Mouse (Mus musculus): Measurements from ENCODE around the gene Arhgap31.

Arhgap31 gene

DNA sequence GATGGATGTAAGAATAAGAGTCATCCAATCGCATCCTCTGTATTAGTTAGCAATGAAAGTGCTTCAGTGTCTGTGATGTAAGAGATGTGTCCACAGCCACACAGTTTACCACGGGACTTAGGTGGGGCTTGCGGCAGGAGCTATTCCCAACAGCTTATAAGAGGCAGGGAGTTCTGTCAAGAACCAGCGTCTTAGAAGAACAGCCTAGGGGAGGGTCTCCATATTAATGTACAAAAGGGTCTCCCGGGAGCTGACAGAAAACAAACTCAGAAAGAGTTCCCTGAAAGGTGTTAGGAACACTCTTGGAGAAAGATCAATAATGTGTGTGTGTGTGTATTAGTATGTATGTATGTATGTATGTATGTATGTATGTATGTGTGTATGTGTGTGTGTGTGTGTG lies 60.4 kb downstream of the Arhgap31 start:
- no peak for DNase-seq (ENCODE audit: low spot score in 2 of 2)

- no peak for DNase-seq (ENCODE audit: low spot score in 2 of 2)
Observed at GRCm38 (mm10) chr16:38651721-38652231, 61.3 kb downstream of the Arhgap31 start.

GRCm38 (mm10) chr16:38651306-38651705 lies 61.8 kb downstream of the Arhgap31 start:
- no peak for DNase-seq (ENCODE audit: low spot score in 2 of 2)

DNA sequence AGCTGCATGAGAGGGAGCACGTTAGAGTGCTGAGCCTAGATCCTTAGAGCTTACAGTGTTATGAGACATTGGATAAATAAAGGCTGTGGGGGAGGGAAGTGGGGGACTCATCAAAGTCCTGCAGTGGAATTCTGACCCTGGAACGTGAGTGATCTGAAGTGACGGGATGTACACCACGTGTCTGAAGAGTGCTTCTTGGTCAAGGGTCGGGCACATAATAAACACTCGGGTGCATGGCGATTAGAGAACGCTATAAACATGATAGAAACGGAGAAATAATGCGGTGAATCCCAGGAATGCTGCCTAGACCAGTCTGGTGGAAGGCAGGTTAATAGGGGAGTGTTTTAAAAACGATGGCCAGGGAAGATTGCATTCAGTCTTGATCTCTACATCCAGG lies 63.6 kb downstream of the Arhgap31 start:
- DNase-seq (ENCODE audit: low spot score in 2 of 2): no peak

GRCm38 (mm10) chr16:38648783-38649430 lies 64.2 kb downstream of the Arhgap31 start:
- DNase-seq (ENCODE audit: low spot score in 2 of 2): no peak

DNA sequence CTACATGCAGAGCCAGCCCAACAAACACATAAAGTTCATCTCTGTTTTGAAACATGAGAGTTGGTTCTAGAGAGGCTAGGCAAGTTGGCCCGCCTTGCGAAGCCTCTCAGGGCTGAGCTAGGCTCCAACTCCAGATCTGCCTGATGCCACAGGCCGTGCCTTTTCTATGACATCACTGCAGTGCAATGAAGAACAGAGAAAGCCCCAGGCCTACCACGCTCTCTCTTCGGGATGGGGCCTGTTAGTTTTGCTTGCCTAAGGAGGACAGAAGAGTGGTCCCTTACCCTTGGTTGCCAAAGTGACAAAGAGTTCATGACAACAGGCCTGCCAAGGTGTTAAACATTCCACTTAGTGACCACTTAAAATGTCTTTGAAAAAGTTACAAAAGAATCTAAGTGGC lies 64.9 kb downstream of the Arhgap31 start:
- no peak for DNase-seq (ENCODE audit: low spot score in 2 of 2)

DNA sequence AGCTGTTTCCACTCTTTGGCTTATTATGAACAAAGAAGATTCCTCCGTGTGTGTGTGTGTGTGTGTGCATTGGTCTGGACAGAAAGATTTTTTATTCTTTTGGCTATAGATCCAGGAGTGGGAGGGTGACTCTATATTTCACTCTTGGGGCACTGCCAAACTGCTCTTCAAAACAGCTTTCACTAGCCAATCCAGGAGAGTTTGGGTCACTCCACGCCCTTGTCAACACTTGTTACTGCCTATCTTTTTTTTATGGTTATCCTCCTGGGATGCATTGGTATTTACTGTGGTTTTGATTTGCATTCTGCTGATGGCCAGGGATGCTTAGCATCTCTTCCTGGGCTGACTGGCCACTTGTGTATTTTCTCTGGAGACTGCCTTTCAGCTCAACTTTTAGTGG lies 68.6 kb downstream of the Arhgap31 start:
- no peak for DNase-seq (ENCODE audit: low spot score in 2 of 2)

GRCm38 (mm10) chr16:38637085-38637484 lies 76.0 kb downstream of the Arhgap31 start:
- no peak for DNase-seq (ENCODE audit: low spot score in 2 of 2)

DNA sequence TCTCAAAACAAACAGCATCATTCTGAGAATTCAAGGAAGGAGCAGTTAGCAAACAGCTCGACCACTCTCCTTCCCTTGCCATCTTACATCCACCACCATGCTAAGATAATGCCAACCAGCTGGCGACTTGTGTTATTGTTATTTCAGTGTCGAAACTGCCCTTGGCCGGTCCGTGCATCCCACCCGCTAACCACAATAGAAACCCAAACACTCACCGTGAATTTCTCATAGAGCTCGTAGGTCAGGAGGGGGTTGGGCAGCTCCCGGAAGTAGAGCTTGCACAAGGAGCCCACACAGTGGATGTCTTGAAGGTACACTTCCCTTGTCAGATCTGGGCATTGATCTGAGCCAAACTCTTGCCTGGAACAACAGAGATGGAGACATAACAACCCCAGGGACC lies 76.4 kb downstream of the Arhgap31 start:
- no peak for DNase-seq (ENCODE audit: low spot score in 2 of 2)

DNA sequence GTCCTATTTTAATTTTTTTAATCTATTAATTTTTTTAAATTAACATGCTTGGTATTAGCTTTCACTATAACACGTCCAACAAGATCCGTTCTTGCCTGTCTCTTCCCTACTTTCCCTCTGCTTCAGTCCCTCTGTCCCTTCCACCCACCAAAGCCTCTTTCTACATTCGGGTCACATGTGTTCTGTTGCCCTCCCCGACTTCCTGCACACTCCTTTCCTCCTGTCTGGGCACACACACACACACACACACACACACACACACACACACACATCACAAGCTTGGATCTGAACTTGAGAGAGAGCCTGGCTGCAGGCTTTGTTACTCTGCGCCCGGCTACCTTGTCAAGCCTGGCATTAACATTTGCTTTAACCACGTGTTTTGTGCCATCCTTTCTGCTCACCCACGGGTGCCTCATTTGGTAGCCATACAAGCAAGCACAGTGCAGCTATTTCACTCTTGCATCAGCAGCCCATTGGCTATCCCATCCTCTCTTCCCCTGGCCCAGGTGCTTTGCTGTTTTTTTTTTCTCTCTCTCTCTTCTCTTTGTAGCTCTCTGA lies 77.2 kb downstream of the Arhgap31 start:
- DNase-seq (ENCODE audit: low spot score in 2 of 2): no peak

- DNase-seq (ENCODE audit: low spot score in 2 of 2): peak; percentile 29 to 49
Observed at GRCm38 (mm10) chr16:38632147-38632546, 80.9 kb downstream of the Arhgap31 start.

GRCm38 (mm10) chr16:38625811-38626369 lies 87.2 kb downstream of the Arhgap31 start:
- no peak for DNase-seq (ENCODE audit: low spot score in 2 of 2)

GRCm38 (mm10) chr16:38625411-38625810 lies 87.7 kb downstream of the Arhgap31 start:
- DNase-seq (ENCODE audit: low spot score in 2 of 2): no peak

GRCm38 (mm10) chr16:38624303-38624702 lies 88.8 kb downstream of the Arhgap31 start:
- DNase-seq (ENCODE audit: low spot score in 2 of 2): no peak

GRCm38 (mm10) chr16:38622283-38622682 lies 90.8 kb downstream of the Arhgap31 start:
- no peak for DNase-seq (ENCODE audit: low spot score in 2 of 2)

DNA sequence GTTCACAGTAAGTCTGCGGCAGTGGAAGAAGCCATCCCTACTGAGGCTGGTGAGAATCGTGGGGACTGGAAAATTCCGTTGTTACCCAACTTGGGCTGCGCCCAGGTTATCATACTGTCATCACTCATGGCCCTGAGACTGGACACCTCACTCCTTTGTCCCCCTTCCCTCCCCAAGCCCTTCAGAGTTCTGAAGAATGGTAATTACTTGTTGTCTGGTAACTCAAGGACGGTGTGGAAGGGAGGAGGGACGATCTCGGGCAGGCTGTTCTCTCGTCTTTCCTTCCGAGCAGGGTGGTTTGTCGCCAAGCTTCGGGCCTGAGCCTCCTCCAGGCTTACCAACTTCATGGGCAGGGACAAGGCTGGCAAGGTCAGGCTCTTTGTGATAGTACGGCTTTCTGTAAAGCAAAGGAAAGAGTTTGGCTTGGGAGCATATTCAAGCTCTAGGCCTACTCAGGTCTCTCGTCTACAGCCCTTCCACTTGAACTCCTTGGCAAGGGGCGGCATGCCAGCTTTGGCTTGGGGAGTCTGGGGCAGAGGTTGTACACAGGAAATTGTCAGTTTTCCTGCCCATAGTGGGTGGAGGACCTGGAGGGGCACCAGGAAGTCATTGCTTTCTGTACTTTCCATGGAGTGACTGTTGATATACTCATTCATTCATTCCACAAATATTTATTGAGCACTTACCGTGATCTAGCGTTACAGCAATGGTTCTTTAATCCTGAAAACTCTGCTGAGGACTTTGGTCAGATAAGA lies 92.2 kb downstream of the Arhgap31 start:
- DNase-seq (ENCODE audit: low spot score in 2 of 2): no peak

DNA sequence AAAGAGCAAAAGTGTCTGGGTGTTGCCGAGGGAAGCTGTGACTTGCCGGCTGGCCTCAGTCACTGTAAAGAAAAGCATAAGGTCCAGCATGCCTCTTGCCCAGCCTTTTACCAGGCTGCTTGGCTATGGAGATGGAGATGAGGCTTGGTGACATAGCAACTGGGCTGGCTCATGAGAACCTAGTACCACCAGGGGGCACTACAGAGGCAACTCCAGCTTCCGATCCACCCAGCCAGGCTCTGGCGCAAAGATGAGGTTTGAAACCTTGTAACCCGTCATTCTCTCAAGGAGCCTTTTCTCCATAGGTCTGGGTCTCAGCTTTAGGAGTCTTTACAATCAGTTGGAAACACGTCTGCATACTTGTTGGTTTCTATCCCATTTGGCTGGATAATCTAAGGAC lies 94.0 kb downstream of the Arhgap31 start:
- peak in 1 of 2 experiments; percentile 61 for DNase-seq (ENCODE audit: low spot score in 2 of 2)

DNA sequence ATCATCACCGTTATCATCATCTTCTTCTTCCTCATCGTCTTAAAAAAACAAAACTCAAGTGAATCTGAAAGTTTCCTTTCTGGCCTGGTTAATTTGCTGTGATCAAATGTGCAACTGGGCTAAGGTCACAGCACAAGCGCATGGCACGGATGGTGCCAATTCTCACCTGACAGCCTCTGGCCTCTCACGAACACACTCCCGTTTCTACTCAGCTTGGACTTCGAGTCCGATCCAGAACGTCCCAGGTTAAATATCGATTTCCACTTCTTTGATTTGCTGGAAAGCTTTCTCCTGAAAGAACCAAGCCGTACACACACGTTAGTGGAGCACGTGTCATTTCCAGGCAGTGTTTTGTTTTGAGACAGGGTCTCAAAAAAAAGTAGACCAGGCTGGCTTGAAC lies 95.1 kb downstream of the Arhgap31 start:
- no peak for DNase-seq (ENCODE audit: low spot score in 2 of 2)

DNA sequence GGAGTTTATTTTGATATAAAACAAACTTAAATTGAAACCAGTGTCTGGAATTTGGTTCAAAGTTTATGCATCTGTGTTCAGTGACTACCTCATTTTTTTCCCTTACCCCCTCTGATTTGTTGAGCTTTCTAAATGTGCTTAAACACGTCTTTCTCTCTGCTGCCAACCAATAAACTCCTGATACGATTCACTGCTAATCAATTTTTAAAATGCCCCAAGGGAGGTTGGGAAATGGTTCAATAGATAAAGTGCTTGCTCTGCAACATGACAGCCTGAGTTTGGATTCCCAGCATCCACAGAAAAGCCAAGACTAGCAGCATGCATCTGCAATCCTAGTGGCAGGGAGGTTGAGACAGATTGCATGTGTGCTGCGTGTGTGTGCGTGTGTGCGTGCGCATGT lies 99.4 kb downstream of the Arhgap31 start:
- no peak for DNase-seq (ENCODE audit: low spot score in 2 of 2)

DNA sequence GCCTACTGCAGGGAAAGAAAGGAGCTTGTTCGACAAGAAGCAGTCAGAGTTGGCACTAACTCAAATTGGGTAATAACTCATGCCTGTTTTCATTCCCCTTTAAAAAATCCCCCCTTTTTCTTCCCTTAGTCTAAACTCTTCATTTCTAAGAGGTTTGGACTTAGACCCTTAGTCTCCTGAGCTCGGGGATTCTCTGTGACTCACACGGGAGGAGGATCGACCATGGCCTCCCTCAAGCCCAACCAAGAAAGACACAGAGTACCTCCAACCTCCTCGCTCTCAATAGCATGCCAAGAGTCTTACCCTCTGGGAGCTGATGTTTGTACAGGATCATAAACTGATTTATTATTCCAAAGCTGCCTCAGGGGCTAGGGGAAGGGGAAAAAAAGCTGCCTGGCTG lies 100.4 kb downstream of the Arhgap31 start:
- DNase-seq (ENCODE audit: low spot score in 2 of 2): no peak

DNA sequence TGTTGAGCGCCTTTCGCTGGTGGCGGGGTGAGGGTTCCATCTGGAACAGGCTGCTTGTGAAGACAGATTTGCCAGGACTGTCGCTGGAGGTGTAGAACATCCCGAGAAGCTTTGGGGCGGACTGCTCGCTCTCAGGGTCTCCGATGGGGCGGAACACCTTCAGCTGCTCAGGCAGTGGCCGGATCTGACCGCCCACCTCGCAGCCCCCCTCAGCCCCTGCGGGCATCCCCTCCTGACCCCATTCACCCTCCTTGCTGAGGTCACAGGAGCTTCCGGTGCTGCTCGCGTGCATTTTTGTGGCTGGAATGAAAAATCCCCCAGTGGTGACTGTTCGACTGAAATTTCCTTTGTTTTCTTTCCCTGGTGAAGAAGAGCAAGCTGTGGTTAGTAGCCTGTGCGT lies 104.0 kb downstream of the Arhgap31 start:
- DNase-seq (ENCODE audit: low spot score in 2 of 2): no peak

DNA sequence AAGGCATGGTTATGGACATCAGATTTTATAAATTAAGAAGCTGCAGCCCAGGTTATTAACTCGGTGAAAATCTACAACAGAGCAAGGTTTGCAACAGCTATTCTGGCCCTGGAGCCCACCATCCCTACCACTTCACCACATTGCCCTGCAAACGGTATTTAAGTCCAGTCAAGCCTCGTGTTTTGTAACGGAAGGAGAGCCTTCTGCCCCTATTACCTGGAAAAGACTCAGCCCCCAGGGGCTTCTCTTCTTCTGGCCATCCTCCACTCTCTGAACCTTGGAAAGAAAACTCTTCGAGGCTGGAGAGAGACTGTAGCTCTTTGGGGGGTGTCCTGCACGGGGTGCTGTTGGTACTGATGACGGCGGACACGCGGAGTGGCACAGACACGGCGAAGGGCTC lies 104.4 kb downstream of the Arhgap31 start:
- no peak for DNase-seq (ENCODE audit: low spot score in 2 of 2)

DNA sequence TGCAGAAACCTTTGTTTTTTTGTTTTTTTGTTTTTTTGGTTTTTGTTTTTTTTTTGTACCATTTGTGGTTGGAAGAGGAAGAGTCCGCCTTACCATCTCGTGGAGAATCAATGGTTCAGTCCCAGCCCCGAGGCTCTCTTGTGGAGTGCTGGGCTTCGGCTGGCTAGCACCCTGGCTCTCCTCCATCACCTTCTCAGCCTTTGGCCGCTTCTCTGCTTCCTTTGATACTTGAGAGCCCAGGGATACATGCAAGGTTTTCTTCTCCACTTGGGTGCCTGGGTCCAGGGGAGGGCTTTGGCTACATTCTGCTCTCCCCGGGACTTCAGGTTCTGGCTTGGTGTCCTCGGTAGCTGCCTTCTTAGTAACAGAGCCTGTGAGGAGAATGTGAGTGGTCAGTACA lies 106.6 kb downstream of the Arhgap31 start:
- no peak for DNase-seq (ENCODE audit: low spot score in 2 of 2)
